Mouse (Mus musculus) embryonic facial prominence, embryonic 11.5 days (tissue): ENCODE measurements at regions not wholly inside any gene's neighbourhood (a gene's known extent, or its start where the extent isn't known, plus 50 kb on each side); places are given as distances from the start of the nearest gene placed in this dataset.
A peak's percentile ranks its signal among the peaks of the same experiment; 100 is the strongest.

Experiments used
- ATAC-seq: fragments of 200-750 bp; cut with Nextera tagmentation; replicated peaks from 2 replicates; pipeline ENCODE4 v1.8.0; 2017; ENCODE audit warnings: low read depth; ENCODE audit not compliant: insufficient number of reproducible peaks, low FRiP score, low TSS enrichment
- DNase-seq: peaks from one replicate; pipeline ENCODE4 v3.0.0-alpha.2; 2015; ENCODE audit warnings: low spot score
- H3K27ac ChIP-seq: fragments of 300-500 bp; sonication (generic); replicated peaks from 2 replicates; pipeline ENCODE4 v1.5.1; 2014; ENCODE audit warnings: mild to moderate bottlenecking, low read depth, low read length, control low read depth
- H3K27me3 ChIP-seq: fragments of 300-500 bp; sonication (generic); 2 replicates; pipeline ENCODE4 v1.6.1; 2014; ENCODE audit warnings: mild to moderate bottlenecking, low read length, moderate library complexity, mixed read lengths; ENCODE audit not compliant: control insufficient read depth, insufficient read depth
- H3K36me3 ChIP-seq: fragments of 300-500 bp; sonication (generic); replicated peaks from 2 replicates; pipeline ENCODE4 v1.6.1; 2014; ENCODE audit warnings: low read depth, mild to moderate bottlenecking, low read length, moderate library complexity, mixed read lengths; ENCODE audit not compliant: control insufficient read depth, insufficient read depth
- H3K4me1 ChIP-seq: fragments of 300-500 bp; sonication (generic); 2 replicates; pipeline ENCODE4 v1.6.1; 2014; ENCODE audit warnings: low read length, mixed read lengths; ENCODE audit not compliant: control insufficient read depth, insufficient read depth
- H3K4me2 ChIP-seq: fragments of 300-500 bp; sonication (generic); 2 replicates; pipeline ENCODE4 v1.6.1; 2014; ENCODE audit warnings: low read depth, mild to moderate bottlenecking, control low read depth, low read length, moderate library complexity
- H3K4me3 ChIP-seq: fragments of 300-500 bp; sonication (generic); 2 replicates; pipeline ENCODE4 v1.5.1; 2014; ENCODE audit warnings: low read depth, low read length, control low read depth
- H3K9ac ChIP-seq: fragments of 300-500 bp; sonication (generic); replicated peaks from 2 replicates; pipeline ENCODE4 v1.6.1; 2014; ENCODE audit warnings: mild to moderate bottlenecking, control low read depth, low read length
- H3K9me3 ChIP-seq: fragments of 300-500 bp; sonication (generic); replicated peaks from 2 replicates; pipeline ENCODE4 v1.6.1; 2016; ENCODE audit warnings: mild to moderate bottlenecking, low read length, inconsistent platforms, mixed read lengths; ENCODE audit not compliant: control insufficient read depth
- WGBS: fragments of 180-500 bp; shearing (Covaris S2); extraction: QIAGEN DNeasy Blood & Tissue Kit; methylation state at CpG from one replicate; pipeline ENCODE4 v1.1.7; 2014; 5-methylcytosine and 5-hydroxymethylcytosine counted together

DNA sequence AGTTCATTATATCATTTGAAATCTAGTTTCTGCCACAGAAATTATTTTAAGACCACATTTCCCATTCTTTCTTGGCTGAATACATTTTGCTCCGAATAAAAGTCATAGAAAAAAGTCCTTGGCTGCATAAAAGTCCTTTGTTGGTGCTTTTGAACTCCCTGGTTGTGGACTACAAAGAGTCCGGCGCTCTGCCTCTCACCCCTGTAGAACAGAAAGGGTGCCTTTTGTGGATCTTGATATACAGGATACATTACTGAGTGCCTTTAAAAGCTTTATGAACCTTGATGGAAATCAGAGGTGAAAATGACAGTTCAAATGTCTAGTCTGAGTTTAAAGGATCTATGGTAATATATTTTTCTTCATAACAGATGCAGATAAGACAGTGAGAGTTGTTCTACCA lies 355.5 kb downstream of the Anxa1 start:
- no peak for DNase-seq
- no peaks in the 10 kb centered on the region for H3K4me1 ChIP-seq
- H3K9ac ChIP-seq = no peak overlapping the region
- no peaks in the 10 kb centered on the region for H3K36me3 ChIP-seq
- no peak overlapping the region for H3K4me2 ChIP-seq
- no peaks in the 10 kb centered on the region for H3K27me3 ChIP-seq
- no peaks in the 10 kb centered on the region for H3K9me3 ChIP-seq
- WGBS = 66% methylated on average over 3 of the region's 3 CpGs
- H3K4me3 ChIP-seq = no peak overlapping the region
- H3K27ac ChIP-seq = no peak overlapping the region
- no peak for ATAC-seq

DNA sequence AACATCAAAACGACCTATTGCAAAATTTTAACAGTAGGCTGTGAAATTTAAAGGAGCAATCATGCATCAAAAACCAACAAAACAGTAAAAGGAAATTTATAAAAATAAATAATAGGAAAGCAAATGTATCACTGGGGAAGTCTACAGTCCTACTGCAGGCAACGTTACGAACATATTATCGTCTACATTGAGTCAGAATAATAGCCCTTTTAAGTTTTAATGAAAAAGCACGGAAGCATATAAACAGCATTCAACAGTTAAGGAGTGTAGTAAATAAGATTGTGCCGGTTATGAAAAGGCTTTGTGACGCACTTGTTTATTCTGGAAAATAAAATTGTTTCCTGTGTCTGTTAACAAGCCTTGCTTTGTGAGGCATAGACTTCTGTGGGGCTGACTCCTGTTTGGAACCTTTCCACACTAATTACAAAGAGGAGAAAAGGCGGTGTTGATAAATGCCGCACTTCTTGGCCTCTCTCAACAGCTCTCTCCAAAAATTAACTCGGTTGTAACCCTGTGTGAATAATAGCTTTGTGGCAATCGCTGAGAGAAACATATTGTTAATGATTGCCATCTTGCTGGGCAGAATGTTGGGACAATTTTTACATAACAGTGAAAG lies 363.0 kb downstream of the Anxa1 start:
- Histone ChIP-seq H3K9me3 (no peaks in the 10 kb centered on the region), H3K4me3 (no peak overlapping the region), H3K27ac (no peak overlapping the region), H3K4me1 (no peaks in the 10 kb centered on the region), H3K9ac (no peak overlapping the region), H3K36me3 (no peaks in the 10 kb centered on the region), H3K4me2 (no peak overlapping the region), H3K27me3 (no peaks in the 10 kb centered on the region)
- DNase-seq (no peak), ATAC-seq (no peak)
- 42% methylated on average over 11 of the region's 11 CpGs for WGBS

DNA sequence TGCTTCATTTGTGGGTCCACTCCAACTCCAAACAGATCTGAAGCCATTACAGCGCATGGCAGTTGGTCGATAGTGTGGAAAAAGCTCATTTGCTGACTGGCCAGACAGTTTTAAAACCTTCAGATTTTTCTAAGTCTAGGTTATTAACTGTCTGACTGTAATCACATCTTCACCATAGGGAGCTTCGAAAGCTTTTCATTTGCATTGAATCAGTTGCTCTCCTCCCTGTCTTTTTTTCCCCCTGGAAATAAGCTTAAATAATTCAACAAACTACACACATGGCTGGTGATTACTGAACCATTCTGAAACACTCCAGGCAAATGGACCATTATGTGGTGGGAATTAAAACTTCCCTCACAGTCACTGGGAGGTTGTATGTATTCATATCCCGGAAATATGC lies 376.6 kb downstream of the Anxa1 start:
- no peak for ATAC-seq
- 88% methylated on average over 4 of the region's 4 CpGs for WGBS
- H3K4me2 ChIP-seq = no peak overlapping the region
- H3K27ac ChIP-seq = no peak overlapping the region
- DNase-seq = no peak
- no peak overlapping the region for H3K9ac ChIP-seq
- no peaks in the 10 kb centered on the region for H3K4me1 ChIP-seq
- H3K36me3 ChIP-seq = no peaks in the 10 kb centered on the region
- no peak overlapping the region for H3K4me3 ChIP-seq
- no peaks in the 10 kb centered on the region for H3K9me3 ChIP-seq
- no peaks in the 10 kb centered on the region for H3K27me3 ChIP-seq

DNA sequence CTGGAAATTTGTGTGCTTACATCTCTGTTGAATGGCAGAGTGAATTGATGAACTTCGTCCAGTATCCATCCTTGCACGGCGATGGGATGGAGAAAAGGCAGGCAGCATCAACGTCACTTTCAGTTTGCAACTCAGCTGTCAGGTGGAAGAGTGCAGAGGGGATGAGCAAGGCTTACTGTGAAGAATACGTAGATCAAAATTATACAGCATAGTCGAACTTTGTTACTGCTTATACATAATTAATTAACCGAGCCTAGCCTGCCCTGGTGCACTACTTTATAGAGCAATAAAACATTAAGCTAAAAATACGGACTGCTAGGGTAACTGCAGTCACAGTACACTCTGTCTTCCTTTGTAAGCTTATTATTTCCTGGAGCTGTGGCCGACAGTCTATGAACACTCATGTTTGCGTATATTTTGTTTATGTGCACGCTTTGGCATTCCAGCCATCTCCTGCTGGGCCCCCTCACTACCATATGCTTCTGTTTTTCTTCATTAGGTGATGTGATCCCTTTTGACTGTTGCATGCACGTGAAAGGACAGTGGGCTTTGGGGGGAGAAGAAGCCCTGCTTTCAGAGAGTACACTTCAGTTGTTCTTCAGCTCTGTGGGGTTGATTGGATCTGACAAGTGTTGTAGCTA lies 380.8 kb downstream of the Anxa1 start:
- Histone ChIP-seq H3K9ac (no peak overlapping the region), H3K27me3 (no peaks in the 10 kb centered on the region), H3K4me1 (no peaks in the 10 kb centered on the region), H3K9me3 (no peaks in the 10 kb centered on the region), H3K4me2 (no peak overlapping the region), H3K27ac (no peak overlapping the region), H3K36me3 (no peaks in the 10 kb centered on the region), H3K4me3 (no peak overlapping the region)
- 59% methylated on average over 12 of the region's 12 CpGs for WGBS
- DNase-seq = peak; percentile 13
- ATAC-seq = peak; percentile 34; the same call in 1 of the 2 replicates

GRCm38 (mm10) chr19:20005932-20006625 lies 384.7 kb downstream of the Anxa1 start:
- H3K27ac ChIP-seq = no peak overlapping the region
- DNase-seq (no peak), ATAC-seq (no peak)
- H3K9ac ChIP-seq = no peak overlapping the region
- 76% methylated on average over 4 of the region's 4 CpGs for WGBS
- H3K4me3 ChIP-seq = no peak overlapping the region
- no peaks in the 10 kb centered on the region for H3K27me3 ChIP-seq
- no peak overlapping the region for H3K4me2 ChIP-seq
- no peaks in the 10 kb centered on the region for H3K4me1 ChIP-seq
- H3K36me3 ChIP-seq = no peaks in the 10 kb centered on the region
- no peaks in the 10 kb centered on the region for H3K9me3 ChIP-seq

DNA sequence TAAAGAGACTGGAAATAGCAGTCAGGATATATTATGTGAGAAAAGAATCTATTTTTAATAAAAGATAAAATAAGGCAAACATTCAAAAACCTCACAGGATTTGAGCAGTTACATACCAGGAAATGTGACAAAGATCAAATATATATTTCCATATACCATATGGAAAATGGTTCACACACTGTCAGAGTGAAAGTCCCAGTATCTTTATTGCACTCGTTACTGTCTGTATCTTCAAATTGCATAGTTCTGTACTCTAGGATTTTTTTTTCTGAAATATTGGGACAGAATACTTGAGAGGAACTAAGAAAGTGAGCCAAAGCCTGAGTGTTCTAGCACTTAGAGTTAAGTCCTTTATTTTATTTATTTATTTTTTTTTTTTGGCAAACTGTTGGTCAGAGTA lies 403.5 kb downstream of the Anxa1 start:
- Histone ChIP-seq H3K4me2 (no peak overlapping the region), H3K27me3 (no peaks in the 10 kb centered on the region), H3K27ac (no peak overlapping the region), H3K4me3 (no peak overlapping the region), H3K36me3 (no peaks in the 10 kb centered on the region), H3K4me1 (no peaks in the 10 kb centered on the region), H3K9ac (no peak overlapping the region), H3K9me3 (no peaks in the 10 kb centered on the region)
- DNase-seq (no peak), ATAC-seq (no peak)
- WGBS = 87% methylated on average over 1 of the region's 1 CpGs

DNA sequence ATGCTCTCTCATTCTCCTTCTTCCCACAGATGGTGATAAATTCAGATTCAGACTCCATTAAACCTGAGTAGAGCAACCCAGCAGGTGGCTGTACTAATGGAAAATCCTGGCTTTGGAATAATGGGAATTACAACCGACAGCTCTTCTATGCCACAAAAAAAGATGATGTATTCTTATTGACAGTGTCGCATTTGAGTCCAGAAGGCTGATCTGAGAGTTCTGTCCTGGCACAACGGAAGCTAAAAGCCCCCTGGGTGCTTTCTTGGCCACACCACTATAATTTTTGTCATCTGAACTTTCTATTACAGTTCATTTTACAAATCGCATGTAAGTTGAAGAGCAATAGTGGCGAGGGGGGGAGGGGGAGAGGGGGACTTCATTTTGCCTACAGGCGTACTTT lies 411.9 kb downstream of the Anxa1 start:
- ATAC-seq (no peak), DNase-seq (no peak)
- Histone ChIP-seq H3K9me3 (no peaks in the 10 kb centered on the region), H3K27me3 (no peaks in the 10 kb centered on the region), H3K4me3 (no peak overlapping the region), H3K9ac (no peak overlapping the region), H3K4me1 (no peaks in the 10 kb centered on the region), H3K36me3 (no peaks in the 10 kb centered on the region), H3K27ac (no peak overlapping the region), H3K4me2 (no peak overlapping the region)
- WGBS = 70% methylated on average over 6 of the region's 6 CpGs

DNA sequence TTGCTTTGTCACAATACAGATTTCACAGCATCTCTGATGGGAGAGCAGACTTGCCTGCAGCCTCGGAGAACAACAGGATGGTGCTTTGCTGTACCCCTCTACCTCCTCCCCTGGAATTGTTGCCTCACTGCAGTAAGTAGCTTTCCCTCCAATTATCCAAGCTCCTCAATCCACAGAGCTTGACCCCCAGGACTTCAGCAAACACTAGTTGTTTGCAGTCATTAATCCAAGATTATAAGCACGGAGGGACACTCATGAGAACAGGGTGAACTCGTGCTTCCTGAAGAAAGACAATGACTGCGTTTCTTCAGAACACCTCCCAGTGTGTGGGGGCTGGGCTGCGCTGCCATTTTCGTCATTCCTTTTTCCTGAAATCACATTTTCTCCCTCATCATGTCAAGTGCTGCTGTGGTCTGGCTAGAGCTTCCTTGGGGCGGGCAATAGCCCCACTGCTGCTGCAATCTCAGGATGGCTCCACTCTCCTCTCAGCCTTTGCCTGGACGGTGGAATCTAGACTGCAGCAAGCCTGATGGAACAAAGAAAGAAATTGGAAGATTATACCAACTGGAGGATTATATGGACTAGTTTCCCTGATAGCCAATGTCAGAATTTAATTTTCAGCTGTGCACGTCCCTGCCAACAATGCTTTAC lies 413.0 kb downstream of the Anxa1 start:
- DNase-seq (no peak), ATAC-seq (0 out of 2 replicates have a peak, but pooled peaks have one; percentile 34)
- Histone ChIP-seq H3K4me2 (no peak overlapping the region), H3K4me1 (no peaks in the 10 kb centered on the region), H3K36me3 (no peaks in the 10 kb centered on the region), H3K9me3 (no peaks in the 10 kb centered on the region), H3K9ac (no peak overlapping the region), H3K27ac (no peak overlapping the region), H3K4me3 (no peak overlapping the region), H3K27me3 (no peaks in the 10 kb centered on the region)
- whole genome bisulfite sequencing = 27% methylated on average over 9 of the region's 9 CpGs
